Mouse (Mus musculus) lung, embryonic 15.5 days (tissue): ENCODE results near the gene P2rx7. TPM values are rescaled to one million over a fixed set of nuclear protein-coding genes. Genes with fewer than 3 reads are reported as not detected.

Source experiments
- ATAC-seq: fragments of 200-750 bp; cut with Nextera tagmentation; 2 replicates; pipeline ENCODE4 v1.8.0; 2017; ENCODE audit warnings: moderate number of reproducible peaks, borderline replicate concordance; ENCODE audit not compliant: low FRiP score, low TSS enrichment; ENCODE audit errors: extremely low read depth
- H3K27ac ChIP-seq: fragments of 300-500 bp; sonication (generic); 2 replicates; pipeline ENCODE4 v1.5.1; 2015; ENCODE audit warnings: moderate library complexity, mild to moderate bottlenecking, inconsistent platforms
- H3K27me3 ChIP-seq: fragments of 300-500 bp; sonication (generic); 2 replicates; pipeline ENCODE4 v1.6.1; 2015; ENCODE audit warnings: inconsistent platforms
- H3K36me3 ChIP-seq: fragments of 300-500 bp; sonication (generic); 2 replicates; pipeline ENCODE4 v1.6.1; 2015; ENCODE audit warnings: inconsistent platforms
- H3K4me1 ChIP-seq: fragments of 300-500 bp; sonication (generic); 2 replicates; pipeline ENCODE4 v1.6.1; 2015; ENCODE audit warnings: inconsistent platforms
- H3K4me2 ChIP-seq: fragments of 300-500 bp; sonication (generic); 2 replicates; pipeline ENCODE4 v1.6.1; 2015; ENCODE audit warnings: inconsistent platforms, mild to moderate bottlenecking, moderate library complexity
- H3K4me3 ChIP-seq: fragments of 300-500 bp; sonication (generic); 2 replicates; pipeline ENCODE4 v1.5.1; 2015; ENCODE audit warnings: mild to moderate bottlenecking, inconsistent platforms
- H3K9ac ChIP-seq: fragments of 300-500 bp; sonication (generic); 2 replicates; pipeline ENCODE4 v1.6.1; 2015; ENCODE audit warnings: inconsistent platforms
- H3K9me3 ChIP-seq: fragments of 300-500 bp; sonication (generic); 2 replicates; pipeline ENCODE4 v1.6.1; 2016; ENCODE audit warnings: inconsistent platforms
- WGBS: fragments of 180-500 bp; shearing (Covaris S2); methylation state at CpG from one replicate; pipeline ENCODE4 v1.1.7; 2015; 5-methylcytosine and 5-hydroxymethylcytosine counted together
- polyA plus RNA-seq: library from polyadenylated mRNA; unstranded; fragments of >200 nt; fragmentation: Nextera tagmentation; extraction: Ambion mirVana; gene quantifications from 2 replicates; pipeline ENCODE4 v1.2.1, GENCODE M21; 2015

The P2rx7 gene
- polyA plus RNA-seq: 3.1 and 3.3 TPM in 2 replicates

DNA sequence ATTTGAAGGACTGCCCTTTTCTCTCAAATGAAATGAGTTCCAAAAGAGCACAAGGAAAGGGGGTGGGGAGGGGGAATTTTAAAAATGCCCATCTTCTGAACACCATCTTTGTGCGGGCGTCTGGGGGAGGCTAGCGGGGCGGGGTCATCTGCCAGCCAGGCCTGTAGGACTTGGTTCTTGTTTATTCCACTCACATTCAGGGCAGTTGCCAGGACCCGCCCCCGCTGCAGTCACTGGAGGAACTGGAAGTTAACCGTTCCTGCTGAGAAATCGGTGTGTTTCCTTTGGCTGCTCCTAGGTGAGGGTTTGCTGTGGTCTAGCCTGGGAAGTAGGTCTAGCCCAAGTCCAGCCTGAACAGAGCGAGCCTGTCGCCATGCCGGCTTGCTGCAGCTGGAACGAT lies at the start of gene P2rx7:
TSS of gene P2rx7 (plus strand) at position 211 of the 400 bp plus-strand sequence.
- no peaks in the 10 kb centered on the region for H3K9me3 ChIP-seq
- H3K36me3 ChIP-seq: no peaks in the 10 kb centered on the region
- 58% methylated on average over 12 of the region's 12 CpGs for WGBS
- H3K4me2 ChIP-seq: peak within 1 kb of the TSS; percentile 28
- H3K4me3 ChIP-seq: peak within 1 kb of the TSS; percentile 9
- peak; percentile 30; the same call in 1 of the 2 replicates for ATAC-seq
- no peak within 1 kb of the TSS for H3K9ac ChIP-seq
- peaks cover 5% of the 10 kb centered on the region; the same call in 1 of the 2 replicates for H3K4me1 ChIP-seq
- no peaks in the 10 kb centered on the region for H3K27me3 ChIP-seq
- H3K27ac ChIP-seq: no peak within 1 kb of the TSS

DNA sequence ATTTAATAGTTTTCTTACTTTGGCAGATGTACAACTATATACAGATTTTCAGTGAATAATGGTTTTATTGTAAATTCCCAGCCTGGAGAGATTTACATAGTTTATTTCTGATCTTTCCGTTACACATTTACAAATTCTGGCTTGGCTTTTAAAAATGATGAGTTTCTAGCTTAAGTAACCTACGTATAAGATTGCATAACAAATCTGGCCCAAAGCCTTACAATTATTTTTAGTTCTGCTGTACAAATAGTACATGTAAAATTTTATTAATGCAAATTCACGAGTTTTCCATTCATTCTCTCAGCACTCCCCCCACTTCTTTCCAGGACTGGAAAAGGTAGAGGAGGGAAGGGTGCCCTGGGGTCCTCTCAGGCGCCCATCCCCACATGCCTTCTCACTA lies 48.2 kb upstream of the P2rx7 start:
- no peak for ATAC-seq
- peaks cover 44% of the 10 kb centered on the region for H3K36me3 ChIP-seq
- H3K27me3 ChIP-seq: no peaks in the 10 kb centered on the region
- no peaks in the 10 kb centered on the region for H3K9me3 ChIP-seq
- H3K4me3 ChIP-seq: no peak overlapping the region
- H3K4me1 ChIP-seq: no peaks in the 10 kb centered on the region
- H3K27ac ChIP-seq: no peak overlapping the region
- H3K4me2 ChIP-seq: no peak overlapping the region
- WGBS: 60% methylated on average over 4 of the region's 4 CpGs
- no peak overlapping the region for H3K9ac ChIP-seq

DNA sequence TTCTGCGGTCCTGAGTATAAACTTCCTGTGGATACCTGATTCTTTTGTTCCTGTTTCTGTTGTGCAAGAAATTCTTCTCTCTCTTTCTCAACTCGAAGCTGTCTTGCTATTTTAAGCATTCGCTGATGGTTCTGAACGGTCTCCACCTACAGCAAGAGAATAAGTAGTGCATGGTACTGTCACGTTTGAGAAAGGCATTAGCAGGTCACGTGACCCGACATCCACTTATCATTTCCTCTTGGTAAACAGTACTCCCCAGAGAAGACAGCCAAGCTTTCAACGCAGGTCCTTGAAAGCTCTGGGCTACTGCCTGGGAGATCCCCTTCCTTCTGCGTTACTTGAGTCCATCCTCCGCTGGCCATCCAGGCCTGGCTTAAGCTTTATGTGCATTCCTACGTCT lies 41.5 kb upstream of the P2rx7 start:
- WGBS: 17% methylated on average over 11 of the region's 11 CpGs
- Histone ChIP-seq H3K9ac (no peak overlapping the region), H3K4me1 (peaks cover 13% of the 10 kb centered on the region), H3K27ac (peak overlapping the region; percentile 70), H3K9me3 (no peaks in the 10 kb centered on the region), H3K27me3 (no peaks in the 10 kb centered on the region), H3K4me3 (no peak overlapping the region), H3K4me2 (peak overlapping the region; percentile 13; the same call in 1 of the 2 replicates), H3K36me3 (peaks cover 47% of the 10 kb centered on the region)
- peak; percentile 62 for ATAC-seq

DNA sequence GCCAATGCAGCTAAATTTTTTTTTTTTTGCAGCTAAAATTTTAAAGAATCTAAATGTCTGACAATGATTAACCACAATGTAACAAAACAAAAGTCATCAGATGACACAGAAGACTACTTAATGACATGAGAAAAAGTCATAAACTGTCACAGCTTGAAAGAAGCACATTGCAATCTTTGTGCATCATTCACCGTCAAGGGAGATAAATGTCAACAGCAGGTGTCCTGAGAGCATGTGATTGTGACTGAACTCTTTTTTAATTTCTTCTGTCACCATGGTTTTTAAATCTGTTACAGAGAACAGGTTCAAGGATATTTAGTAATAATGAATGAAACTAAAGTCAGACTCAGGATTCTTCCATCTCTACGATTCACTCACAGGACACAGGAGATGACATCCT lies 38.8 kb upstream of the P2rx7 start:
- Histone ChIP-seq H3K9ac (no peak overlapping the region), H3K36me3 (peaks cover 36% of the 10 kb centered on the region)

DNA sequence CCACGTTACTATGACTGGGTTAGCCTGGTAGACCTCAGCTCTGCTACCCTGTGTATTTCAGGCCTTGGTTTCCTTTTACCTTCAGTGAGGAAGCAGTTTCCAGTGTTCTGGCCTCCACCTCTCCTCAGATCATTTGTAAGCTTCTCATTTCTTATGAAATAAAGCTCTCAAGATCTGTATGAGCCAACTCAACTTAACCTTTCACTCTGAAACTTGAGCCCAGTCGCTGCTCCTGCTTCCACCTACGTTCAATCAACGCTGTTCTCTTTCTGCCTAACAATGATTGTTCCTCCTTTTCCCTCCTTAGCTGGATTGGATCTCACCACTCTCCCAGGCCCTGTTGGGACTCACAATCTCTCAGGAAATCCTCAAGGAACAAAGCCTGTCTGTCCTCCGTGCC lies 32.1 kb upstream of the P2rx7 start:
- Histone ChIP-seq H3K4me1 (peaks cover 22% of the 10 kb centered on the region), H3K4me3 (no peak overlapping the region), H3K9ac (no peak overlapping the region), H3K4me2 (no peak overlapping the region), H3K27ac (peak overlapping the region; percentile 12), H3K36me3 (peaks cover 11% of the 10 kb centered on the region; the same call in 1 of the 2 replicates), H3K9me3 (no peaks in the 10 kb centered on the region), H3K27me3 (no peaks in the 10 kb centered on the region)
- WGBS: 50% methylated on average over 5 of the region's 5 CpGs
- ATAC-seq: no peak

More for the DNA sequence above, 38.8 kb upstream of the P2rx7 start:
- no peak for ATAC-seq
- H3K27ac ChIP-seq: no peak overlapping the region
- no peak overlapping the region for H3K4me3 ChIP-seq
- H3K4me1 ChIP-seq: peaks cover 13% of the 10 kb centered on the region
- WGBS: 92% methylated on average over 2 of the region's 2 CpGs
- no peaks in the 10 kb centered on the region for H3K9me3 ChIP-seq
- no peaks in the 10 kb centered on the region for H3K27me3 ChIP-seq
- H3K4me2 ChIP-seq: no peak overlapping the region

DNA sequence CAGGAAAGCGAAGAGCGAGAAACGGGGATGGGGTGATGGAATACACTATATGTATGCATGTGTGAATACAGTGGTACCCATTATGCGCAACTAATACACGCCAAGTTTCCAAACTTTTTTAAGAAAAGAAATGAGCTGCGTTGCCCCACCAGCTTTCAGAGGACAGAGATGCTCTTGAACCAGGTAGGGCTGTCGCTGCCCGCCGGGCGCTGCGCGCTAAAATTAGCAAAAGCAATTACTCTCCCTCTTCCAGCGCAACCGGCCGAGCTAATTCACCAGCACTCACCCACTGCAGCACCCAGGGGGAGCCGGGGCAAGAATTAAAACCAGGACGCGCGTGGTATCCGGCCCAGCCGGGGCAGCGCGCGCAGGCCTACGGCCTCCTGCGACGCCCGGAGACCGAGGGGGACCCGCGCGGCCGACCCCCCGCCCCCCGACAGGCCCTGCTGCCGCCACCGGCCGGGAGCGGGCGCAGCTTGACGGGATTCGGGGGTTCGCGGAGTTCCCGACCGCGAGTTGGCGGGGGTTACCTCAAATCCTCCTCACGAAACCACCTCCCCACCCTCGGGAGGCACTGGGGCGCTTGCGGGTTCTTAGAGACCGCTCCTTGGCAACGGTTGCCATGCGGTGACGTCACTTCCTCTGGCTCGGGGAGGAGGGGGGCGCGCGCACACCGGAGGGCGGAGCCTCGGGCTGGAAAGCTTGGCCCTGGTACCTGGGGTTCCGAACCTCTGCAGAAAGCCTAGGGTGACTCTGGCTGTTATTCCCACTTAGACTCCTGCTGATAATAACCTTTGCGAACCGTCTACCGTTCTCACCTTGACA lies 29.6 kb upstream of the P2rx7 start, which contains the start of gene Ift81:
TSS of gene Ift81 (minus strand) at position 611 of the 825 bp plus-strand sequence.
- ATAC-seq: peak; percentile 94
- Histone ChIP-seq H3K27ac (peak within 1 kb of the TSS; percentile 88), H3K9ac (peak within 1 kb of the TSS; percentile 83), H3K36me3 (peaks cover 8% of the 10 kb centered on the region; the same call in 1 of the 2 replicates), H3K4me3 (peak within 1 kb of the TSS; percentile 85), H3K27me3 (no peaks in the 10 kb centered on the region), H3K4me1 (peaks cover 22% of the 10 kb centered on the region), H3K9me3 (no peaks in the 10 kb centered on the region), H3K4me2 (peak within 1 kb of the TSS; percentile 77)
- WGBS: 1% methylated on average over 65 of the region's 67 CpGs

DNA sequence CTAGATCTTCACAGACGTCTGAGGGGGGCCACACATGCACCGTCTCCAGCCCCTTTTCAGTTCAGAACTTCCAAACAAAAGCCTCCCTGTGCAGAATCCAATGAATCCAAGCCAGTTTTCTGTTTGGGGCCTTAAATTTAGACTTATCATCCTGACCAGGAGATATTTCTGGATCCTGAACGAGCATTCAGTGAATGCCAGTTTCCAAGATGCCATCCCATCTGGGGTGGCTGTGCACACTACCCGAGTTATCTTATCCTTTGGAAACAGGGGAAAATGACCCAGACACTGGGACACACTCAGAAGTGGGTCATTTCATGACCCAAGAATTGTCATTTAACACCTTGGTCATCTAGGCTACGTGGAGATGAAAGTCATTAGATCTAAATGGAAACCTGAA lies 26.0 kb upstream of the P2rx7 start:
- 69% methylated on average over 5 of the region's 5 CpGs for WGBS
- Histone ChIP-seq H3K9me3 (no peaks in the 10 kb centered on the region), H3K4me3 (no peak overlapping the region), H3K27me3 (no peaks in the 10 kb centered on the region), H3K4me2 (no peak overlapping the region), H3K27ac (no peak overlapping the region), H3K4me1 (peaks cover 13% of the 10 kb centered on the region), H3K36me3 (no peaks in the 10 kb centered on the region), H3K9ac (no peak overlapping the region)
- ATAC-seq: no peak

DNA sequence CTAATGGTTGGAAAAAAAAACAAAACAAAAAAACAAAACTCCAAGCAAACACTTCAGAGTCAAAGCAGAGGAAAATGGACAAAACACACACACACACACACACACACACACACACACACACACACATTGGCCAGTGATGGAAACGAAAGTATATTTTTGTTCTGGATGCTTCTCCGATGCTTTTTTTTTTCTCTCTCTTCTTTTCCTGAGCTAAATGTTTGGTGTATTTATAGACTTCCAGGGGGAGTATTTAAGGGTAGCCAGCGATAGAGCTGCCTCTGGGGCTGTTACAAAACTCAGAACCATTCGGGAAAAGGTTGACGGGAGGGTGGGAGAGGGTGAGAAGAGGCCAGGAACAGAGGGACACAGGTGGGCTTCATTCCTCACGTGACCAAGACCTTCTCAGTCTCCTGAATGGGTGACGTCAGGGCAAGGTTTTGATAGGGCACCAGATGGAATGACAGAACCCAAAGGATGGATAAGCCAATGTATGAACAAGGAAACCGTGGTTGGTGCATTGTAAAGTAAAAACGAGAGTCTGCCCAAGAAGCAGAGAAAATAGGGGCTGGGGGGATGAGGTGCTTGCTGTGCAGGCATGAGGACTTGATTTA lies 23.9 kb upstream of the P2rx7 start:
- ATAC-seq: no peak
- no peaks in the 10 kb centered on the region for H3K36me3 ChIP-seq
- 74% methylated on average over 9 of the region's 9 CpGs for WGBS
- H3K27me3 ChIP-seq: no peaks in the 10 kb centered on the region
- H3K4me3 ChIP-seq: no peak overlapping the region
- H3K9me3 ChIP-seq: no peaks in the 10 kb centered on the region
- no peak overlapping the region for H3K9ac ChIP-seq
- no peak overlapping the region for H3K4me2 ChIP-seq
- peak overlapping the region; percentile 81 for H3K27ac ChIP-seq
- no peaks in the 10 kb centered on the region; the same call in none of the 2 replicates for H3K4me1 ChIP-seq

DNA sequence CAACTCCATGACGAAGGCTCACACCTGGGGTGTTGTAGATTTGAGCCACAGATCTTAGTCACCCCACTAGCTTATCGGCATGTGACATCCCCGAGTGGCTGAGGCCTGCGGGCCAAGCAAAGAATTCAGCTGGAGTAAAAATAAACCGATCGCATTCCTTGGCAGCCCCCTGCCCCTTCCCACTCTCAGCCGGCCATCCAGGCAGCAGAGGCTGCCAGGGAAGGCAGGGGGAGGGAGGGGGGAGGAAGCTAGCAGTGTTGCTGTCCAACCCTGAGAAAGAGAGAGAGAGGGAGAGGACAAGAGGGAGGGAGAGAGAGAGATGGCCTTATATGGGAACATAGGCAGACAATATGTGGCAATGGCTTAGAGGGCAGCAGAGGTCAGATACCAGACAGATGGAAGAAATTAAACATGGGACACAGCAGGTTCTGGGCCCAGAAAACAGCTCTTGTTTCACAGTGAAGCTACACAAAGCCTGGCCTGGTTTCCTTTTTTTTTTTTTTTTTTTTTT lies 22.3 kb upstream of the P2rx7 start:
- H3K9me3 ChIP-seq: no peaks in the 10 kb centered on the region
- 6% methylated on average over 7 of the region's 7 CpGs for WGBS
- no peaks in the 10 kb centered on the region for H3K27me3 ChIP-seq
- H3K4me3 ChIP-seq: no peak overlapping the region
- no peak overlapping the region for H3K4me2 ChIP-seq
- H3K4me1 ChIP-seq: no peaks in the 10 kb centered on the region; the same call in none of the 2 replicates
- peak; percentile 94 for ATAC-seq
- H3K9ac ChIP-seq: no peak overlapping the region
- no peaks in the 10 kb centered on the region for H3K36me3 ChIP-seq
- H3K27ac ChIP-seq: peak overlapping the region; percentile 81

DNA sequence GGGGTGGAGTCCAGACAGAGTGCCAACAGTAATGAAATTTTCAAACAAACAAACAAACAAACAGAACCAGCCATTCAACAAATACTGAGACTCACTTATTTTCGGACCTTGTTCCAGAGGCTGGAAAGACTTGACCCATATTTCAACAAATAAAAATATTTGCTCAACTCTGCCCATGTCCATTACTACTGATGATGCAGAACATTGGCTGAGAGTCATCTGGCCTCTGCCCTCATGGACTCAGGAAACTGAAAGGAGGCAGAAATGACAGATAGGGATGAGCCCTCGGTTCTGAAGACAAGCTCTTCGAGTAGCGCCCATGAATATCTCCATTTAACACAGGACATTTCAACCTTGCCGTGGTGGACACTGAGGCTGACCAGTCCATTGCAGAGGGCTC lies 21.2 kb upstream of the P2rx7 start:
- WGBS: 83% methylated on average over 5 of the region's 5 CpGs
- Histone ChIP-seq H3K36me3 (no peaks in the 10 kb centered on the region), H3K4me3 (no peak overlapping the region), H3K9ac (no peak overlapping the region), H3K9me3 (no peaks in the 10 kb centered on the region), H3K27ac (peak overlapping the region; percentile 81), H3K4me2 (no peak overlapping the region), H3K27me3 (no peaks in the 10 kb centered on the region), H3K4me1 (no peaks in the 10 kb centered on the region; the same call in none of the 2 replicates)
- ATAC-seq: no peak

DNA sequence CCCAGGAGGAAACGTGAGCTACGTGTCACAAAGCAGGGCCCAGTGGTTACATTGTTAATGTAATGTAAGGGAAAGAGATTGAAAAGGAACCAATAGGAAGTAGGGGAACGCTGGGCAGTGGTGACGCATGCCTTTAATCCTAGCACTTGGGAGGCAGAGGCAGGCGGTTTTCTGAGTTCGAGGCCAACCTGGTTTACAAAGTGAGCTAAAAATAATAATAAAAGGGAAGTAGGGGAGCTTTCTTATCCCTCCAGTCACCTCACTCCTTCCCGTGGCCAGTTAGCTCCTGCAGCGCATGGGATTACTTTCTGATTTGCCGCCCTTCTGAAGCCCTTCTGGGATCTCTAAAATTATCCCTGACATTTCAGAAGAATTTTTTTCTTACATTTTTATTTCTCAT lies 19.9 kb upstream of the P2rx7 start:
- H3K9me3 ChIP-seq: no peaks in the 10 kb centered on the region
- 79% methylated on average over 9 of the region's 9 CpGs for WGBS
- ATAC-seq: no peak
- no peak overlapping the region for H3K9ac ChIP-seq
- no peaks in the 10 kb centered on the region for H3K27me3 ChIP-seq
- no peak overlapping the region for H3K4me3 ChIP-seq
- no peaks in the 10 kb centered on the region for H3K36me3 ChIP-seq
- no peaks in the 10 kb centered on the region; the same call in none of the 2 replicates for H3K4me1 ChIP-seq
- no peak overlapping the region for H3K4me2 ChIP-seq
- H3K27ac ChIP-seq: no peak overlapping the region
